Mouse (Mus musculus): ENCODE results near the gene Egln2.

The Egln2 gene

DNA sequence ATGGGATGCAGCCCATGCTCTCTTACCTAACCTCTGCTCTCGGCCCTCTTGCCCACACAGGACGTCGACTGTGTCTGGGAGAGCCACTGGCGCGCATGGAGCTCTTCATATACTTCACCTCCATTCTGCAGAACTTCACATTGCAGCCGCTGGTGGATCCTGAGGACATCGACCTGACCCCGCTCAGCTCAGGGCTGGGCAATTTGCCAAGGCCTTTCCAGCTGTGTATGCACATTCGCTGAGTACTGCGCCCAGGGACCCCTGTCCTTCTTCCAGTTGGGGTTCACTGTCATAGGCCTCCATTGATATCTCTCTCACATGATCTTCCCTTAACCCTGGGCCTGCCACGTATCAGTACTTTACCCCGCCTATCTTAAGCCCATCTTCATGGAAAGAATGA lies 33.4 kb downstream of the Egln2 start:
- no peak for DNase-seq (ENCODE audit: extremely low spot score, low spot score)

DNA sequence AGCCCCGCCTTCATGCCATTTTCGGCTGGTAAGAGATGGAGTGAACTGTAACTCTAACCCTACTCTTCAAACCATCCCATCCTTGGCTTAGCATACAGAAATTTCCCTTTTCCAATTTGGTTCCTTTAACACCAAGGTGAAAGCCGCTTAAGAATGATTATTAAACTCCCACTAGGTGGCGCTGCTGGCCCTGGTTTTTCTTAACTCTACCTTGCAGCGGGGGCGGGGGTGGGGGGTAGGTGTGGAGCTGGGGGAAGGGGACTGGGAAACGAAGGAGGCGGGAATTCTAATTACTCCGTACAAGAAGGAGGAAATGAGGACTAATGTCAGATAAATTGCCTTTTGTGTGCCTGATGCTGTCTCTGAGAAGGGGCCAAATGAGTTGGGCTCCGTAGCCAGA lies 34.0 kb downstream of the Egln2 start:
- DNase-seq (ENCODE audit: extremely low spot score, low spot score) = peak; percentile 52

DNA sequence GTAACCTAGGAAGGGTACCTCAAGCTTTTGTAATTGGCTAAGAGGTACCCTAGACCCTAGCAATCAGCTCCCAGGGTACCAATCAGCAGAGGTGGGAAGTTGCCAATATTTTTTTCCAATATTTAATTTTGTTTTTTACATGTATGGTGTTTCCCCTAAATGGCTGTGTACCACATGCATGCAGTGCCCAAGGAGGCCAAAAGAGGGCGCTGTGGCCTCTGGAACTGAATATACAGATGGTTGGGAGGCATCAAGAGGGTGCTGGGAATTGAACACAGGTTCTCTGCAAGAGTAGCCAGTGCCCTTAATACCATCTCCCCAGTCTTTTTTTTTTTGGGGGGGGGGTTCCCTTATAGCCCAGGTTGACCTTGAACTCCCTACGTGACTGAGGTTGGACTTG lies 35.2 kb downstream of the Egln2 start:
- DNase-seq (ENCODE audit: extremely low spot score, low spot score) = no peak

GRCm38 (mm10) chr7:27130521-27131370 lies 35.9 kb downstream of the Egln2 start:
- no peak for DNase-seq (ENCODE audit: extremely low spot score, low spot score)

- DNase-seq (ENCODE audit: extremely low spot score, low spot score) = no peak
These were observed 36.8 kb downstream of the Egln2 start for GRCm38 (mm10) chr7:27129811-27130210.

GRCm38 (mm10) chr7:27128946-27129345 lies 37.7 kb downstream of the Egln2 start:
- no peak for DNase-seq (ENCODE audit: extremely low spot score, low spot score)

DNA sequence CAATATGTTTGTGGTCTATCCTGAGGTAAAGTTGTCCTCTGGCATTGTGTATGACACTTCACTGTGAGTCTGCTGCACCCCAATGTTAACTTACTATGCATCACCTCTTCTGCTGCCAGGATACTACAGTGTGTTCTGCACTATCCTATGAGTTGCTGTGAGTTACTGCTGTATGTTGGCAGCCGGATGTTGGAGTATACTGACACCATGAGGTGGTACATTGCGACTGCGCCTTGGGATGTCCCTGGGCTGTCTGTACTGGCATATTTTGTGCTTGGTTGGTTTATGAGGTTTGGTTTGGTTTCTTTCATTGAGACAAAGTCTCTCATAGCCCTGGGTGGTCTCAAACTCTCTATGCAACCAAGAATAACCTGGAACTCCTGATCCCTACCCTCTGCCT lies 38.4 kb downstream of the Egln2 start:
- DNase-seq (ENCODE audit: extremely low spot score, low spot score) = peak; percentile 31

- no peak for DNase-seq (ENCODE audit: extremely low spot score, low spot score)
These were observed 41.6 kb downstream of the Egln2 start for GRCm38 (mm10) chr7:27124969-27125368.

- DNase-seq (ENCODE audit: extremely low spot score, low spot score) = no peak
These were observed 42.2 kb downstream of the Egln2 start for GRCm38 (mm10) chr7:27124305-27124832.

DNA sequence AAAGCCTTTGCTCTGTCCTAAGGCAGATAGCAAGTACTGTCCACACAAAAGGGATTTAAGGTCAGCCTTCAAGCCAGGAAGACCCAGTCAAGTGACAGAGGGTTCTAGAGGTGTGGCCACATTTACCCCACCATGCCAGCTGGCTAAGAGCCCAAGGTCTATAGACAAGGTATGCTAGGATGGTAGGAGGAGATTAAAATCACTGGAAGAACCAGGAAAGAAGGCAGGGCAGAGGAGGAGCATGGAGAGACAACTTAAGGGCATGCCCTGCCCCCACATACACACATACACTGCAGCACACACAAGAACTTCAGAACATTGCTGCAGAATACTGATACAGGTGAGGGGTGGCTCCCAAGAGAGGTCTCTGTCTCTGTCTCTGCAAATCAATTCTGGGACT lies 46.9 kb downstream of the Egln2 start, which contains the start of gene Cyp2f2:
TSS of gene Cyp2f2 (plus strand) at position 234 of the 400 bp plus-strand sequence.
- no peak for DNase-seq (ENCODE audit: extremely low spot score, low spot score)

DNA sequence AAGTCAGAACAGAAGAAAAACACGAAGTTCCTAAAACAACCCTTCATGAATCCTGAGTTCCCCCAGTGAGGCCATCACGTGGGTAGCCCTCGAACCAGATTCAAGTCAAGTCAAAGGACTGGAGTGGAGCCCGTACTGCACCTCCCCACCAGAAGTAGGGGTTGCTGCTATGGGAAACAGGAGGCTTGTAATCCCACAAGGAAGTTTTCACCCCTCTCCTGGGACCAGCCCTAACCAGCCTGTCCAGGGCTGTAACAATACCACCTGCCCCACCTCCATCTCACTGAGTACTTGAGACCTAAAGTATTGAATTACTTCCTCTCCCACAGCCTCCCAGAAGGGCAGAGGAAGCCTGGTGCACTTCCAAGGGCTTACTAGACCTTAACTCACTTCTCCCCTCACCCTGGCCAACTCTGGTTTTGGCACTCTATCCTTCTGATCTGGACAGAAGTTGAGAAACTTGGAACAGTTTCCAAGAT lies 48.5 kb downstream of the Egln2 start:
- no peak for DNase-seq (ENCODE audit: extremely low spot score, low spot score)

DNA sequence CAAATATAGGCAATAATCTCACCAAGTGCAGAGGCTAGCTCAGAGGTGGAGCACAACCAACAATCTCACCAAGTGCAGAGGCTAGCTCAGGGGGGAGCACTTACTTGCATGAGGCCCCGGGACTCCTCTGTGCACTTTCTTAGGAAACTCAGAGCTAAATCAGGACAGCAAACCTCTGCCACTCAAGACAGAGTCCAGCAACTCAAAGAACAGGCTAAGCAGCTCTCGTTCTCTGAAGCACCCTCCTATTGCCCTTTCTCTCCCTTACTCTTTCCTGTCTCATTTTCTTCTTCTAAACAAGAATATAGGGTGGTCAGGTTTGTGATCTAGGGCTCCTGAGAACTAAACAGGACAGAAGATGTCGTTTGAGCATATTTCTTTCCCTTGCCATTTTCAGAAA lies 54.6 kb downstream of the Egln2 start:
- DNase-seq (ENCODE audit: extremely low spot score, low spot score) = no peak

GRCm38 (mm10) chr7:27111038-27111437 lies 55.6 kb downstream of the Egln2 start:
- DNase-seq (ENCODE audit: extremely low spot score, low spot score) = no peak

DNA sequence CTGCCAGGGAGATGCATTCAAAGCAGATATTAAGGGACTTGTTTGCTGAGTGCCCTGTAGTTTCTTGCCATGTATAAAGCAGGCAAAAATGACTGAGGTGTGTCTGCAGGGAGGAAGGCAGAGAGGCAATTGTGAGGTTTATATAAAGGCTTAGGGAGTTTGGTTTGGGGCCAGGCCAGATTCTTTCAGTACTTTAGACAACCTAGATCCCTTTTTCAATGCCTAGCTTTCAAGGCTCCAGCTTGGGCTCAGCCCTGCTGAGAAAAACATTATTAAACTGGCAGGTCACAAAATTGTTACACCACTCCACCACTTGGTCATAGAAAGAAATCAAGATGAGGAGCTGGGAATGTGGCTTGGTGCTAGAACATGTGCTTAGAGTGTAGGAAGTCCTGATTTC lies 56.3 kb downstream of the Egln2 start:
- DNase-seq (ENCODE audit: extremely low spot score, low spot score) = no peak

Data from neural tube, embryonic 10.5 days (tissue).